Mouse (Mus musculus): ENCODE data around the gene Vps29.

DNA sequence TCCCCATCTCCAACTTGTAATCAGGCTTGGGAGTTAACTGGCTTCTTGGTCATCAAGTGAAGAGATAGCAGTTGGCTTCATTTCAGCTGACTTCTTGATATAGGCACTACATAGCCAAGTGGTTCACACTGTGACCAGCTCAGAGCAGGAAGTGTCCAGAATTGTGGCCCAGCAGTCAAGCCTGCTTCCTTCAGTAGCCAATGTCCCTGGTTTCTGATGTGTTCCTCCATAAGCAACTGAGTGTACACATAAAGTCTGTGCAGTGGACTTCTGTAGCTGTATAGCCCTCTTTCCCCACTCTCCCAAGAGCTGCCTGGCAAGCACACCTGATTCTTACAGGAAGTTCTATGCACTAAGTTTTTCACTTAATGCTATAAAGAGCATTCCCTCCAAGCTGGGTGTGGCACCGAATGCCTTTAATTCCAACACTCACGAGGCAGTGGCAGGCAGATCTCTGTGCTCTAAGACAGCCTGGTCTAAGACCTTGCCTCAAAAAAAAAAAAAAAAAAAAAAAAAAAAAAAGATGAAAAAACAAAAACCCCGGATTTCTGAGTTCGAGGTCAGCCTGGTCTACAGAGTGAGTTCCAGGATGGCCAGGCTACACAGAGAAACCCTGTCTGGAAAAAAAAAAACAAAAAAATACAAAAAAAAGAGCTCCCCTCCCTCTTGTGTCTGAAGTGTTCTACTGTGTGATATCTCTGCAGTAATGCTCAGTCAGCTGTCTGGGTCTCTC lies 23.1 kb downstream of the Vps29 start:
- TF ChIP-seq POLR2A (IDR thresholded peaks at IDR 0.05; ENCODE audit: low read depth, low read length), result no peak
- TF ChIP-seq CTCF (IDR thresholded peaks at IDR 0.05; ENCODE audit: extremely low read depth, insufficient read length, insufficient replicate concordance, low read depth, low read length), result no peak
